Mouse (Mus musculus) midbrain, embryonic 13.5 days (tissue): ENCODE measurements around the gene Gm13128. TPM values are rescaled to one million over a fixed set of nuclear protein-coding genes. Genes with fewer than 3 reads are reported as not detected.
"Not testable (repeated sequence)": the region's sequence is repeated elsewhere in the genome, so short reads cannot be mapped to it uniquely, and the experiment has no call there.

Source experiments
- ATAC-seq: fragments of 200-750 bp; cut with Nextera tagmentation; 2 replicates; pipeline ENCODE4 v1.8.0; 2017; ENCODE audit warnings: mild to moderate bottlenecking, moderate TSS enrichment, moderate library complexity
- H3K27ac ChIP-seq: fragments of 300-500 bp; sonication (generic); 2 replicates; pipeline ENCODE4 v1.5.1; 2015; ENCODE audit warnings: inconsistent platforms, mild to moderate bottlenecking, moderate library complexity
- H3K27me3 ChIP-seq: fragments of 300-500 bp; sonication (generic); 2 replicates; pipeline ENCODE4 v1.6.1; 2015; ENCODE audit warnings: mild to moderate bottlenecking, inconsistent platforms
- H3K36me3 ChIP-seq: fragments of 300-500 bp; sonication (generic); 2 replicates; pipeline ENCODE4 v1.6.1; 2015; ENCODE audit warnings: mild to moderate bottlenecking, inconsistent platforms
- H3K4me1 ChIP-seq: fragments of 300-500 bp; sonication (generic); replicated peaks from 2 replicates; pipeline ENCODE4 v1.6.1; 2015; ENCODE audit warnings: inconsistent platforms
- H3K4me2 ChIP-seq: fragments of 300-500 bp; sonication (generic); replicated peaks from 2 replicates; pipeline ENCODE4 v1.6.1; 2015; ENCODE audit warnings: moderate library complexity, mild to moderate bottlenecking, inconsistent platforms
- H3K4me3 ChIP-seq: fragments of 300-500 bp; sonication (generic); replicated peaks from 2 replicates; pipeline ENCODE4 v1.5.1; 2015; ENCODE audit warnings: mild to moderate bottlenecking, inconsistent platforms
- H3K9ac ChIP-seq: fragments of 300-500 bp; sonication (generic); replicated peaks from 2 replicates; pipeline ENCODE4 v1.6.1; 2015; ENCODE audit warnings: mild to moderate bottlenecking, inconsistent platforms
- H3K9me3 ChIP-seq: fragments of 300-500 bp; sonication (generic); 2 replicates; pipeline ENCODE4 v1.6.1; 2016; ENCODE audit warnings: mild to moderate bottlenecking, inconsistent platforms
- WGBS: fragments of 180-500 bp; shearing (Covaris S2); methylation state at CpG from one replicate; pipeline ENCODE4 v1.1.7; 2015; 5-methylcytosine and 5-hydroxymethylcytosine counted together
- polyA plus RNA-seq: library from polyadenylated mRNA; unstranded; fragments of >200 nt; fragmentation: Nextera tagmentation; extraction: Ambion mirVana; gene quantifications from 2 replicates; pipeline ENCODE4 v1.2.1, GENCODE M21; 2015

Gene Gm13128
- polyA plus RNA-seq, result not detected in 2 replicates

DNA sequence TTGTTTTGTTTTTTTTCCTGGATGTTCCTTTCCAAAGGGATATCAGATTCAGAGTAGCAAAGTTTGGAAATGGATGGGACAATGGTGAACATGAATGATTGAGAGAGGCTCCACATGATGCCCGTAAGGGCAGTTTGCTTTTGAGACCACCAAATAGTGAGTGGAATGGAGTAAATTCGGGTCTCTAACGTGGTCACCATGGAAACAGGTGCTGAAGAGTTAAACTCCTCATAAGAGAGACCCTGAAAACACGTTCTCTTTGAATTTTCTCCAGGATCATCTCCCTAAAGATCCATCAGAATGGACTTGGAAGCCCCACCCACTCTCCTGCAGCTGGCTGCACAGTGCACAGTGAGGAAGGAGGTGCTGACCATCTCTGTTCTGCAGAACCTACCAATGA lies at the start of gene Gm13128:
TSS of gene Gm13128 (plus strand) at position 301 of the 400 bp plus-strand sequence.
- not testable (repeated sequence) for H3K9me3 ChIP-seq, H3K4me1 ChIP-seq, H3K4me3 ChIP-seq, H3K27ac ChIP-seq, H3K4me2 ChIP-seq, H3K36me3 ChIP-seq, H3K27me3 ChIP-seq, ATAC-seq, H3K9ac ChIP-seq
- WGBS, result 53% methylated on average over 4 of the region's 4 CpGs

DNA sequence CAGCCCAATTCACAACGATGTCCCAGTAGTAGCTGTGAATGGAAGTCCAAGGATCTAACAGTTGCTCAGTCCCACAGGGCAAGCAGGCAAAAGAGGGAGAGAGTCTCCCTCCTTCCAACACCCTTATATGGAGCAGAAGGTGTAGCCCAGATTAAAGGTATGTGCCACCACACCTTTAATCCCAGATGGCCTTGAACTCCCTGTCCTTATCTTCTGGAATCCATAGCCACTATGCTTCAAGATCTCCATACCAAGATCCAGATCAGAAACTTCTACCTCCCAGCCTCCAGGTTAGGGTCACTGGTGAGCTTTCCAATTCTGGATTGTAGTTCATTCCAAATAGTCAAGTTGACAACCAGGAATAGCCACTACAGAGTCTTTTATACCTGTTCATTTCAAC lies 49.7 kb upstream of the Gm13128 start, which contains the start of gene Pramel5:
TSS of gene Pramel5 (minus strand) at position 101 of the 400 bp plus-strand sequence.
- H3K36me3 ChIP-seq, H3K9ac ChIP-seq, ATAC-seq, H3K9me3 ChIP-seq, H3K27me3 ChIP-seq, H3K4me3 ChIP-seq, H3K27ac ChIP-seq, H3K4me2 ChIP-seq, H3K4me1 ChIP-seq: not testable (repeated sequence)
- WGBS, result 88% methylated on average over 1 of the region's 1 CpGs

DNA sequence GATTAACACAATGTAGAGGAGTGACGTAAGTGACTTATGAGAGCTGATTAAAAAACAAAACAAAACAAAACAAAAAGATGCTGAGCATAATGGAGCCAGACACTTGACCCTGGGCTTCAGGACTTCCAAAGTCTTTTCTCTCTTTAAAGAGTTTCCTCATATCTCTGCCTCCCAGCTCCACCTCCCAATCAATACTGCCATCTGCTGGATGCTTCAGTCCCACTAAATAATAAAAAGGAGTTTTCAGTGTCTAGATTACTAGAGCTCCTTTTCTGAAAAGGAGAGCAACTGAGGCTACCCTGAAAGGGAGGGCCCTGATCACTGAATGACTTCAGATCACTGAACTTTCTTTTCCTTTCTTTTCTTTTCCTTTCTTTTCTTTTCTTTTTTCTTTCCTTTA lies 30.6 kb upstream of the Gm13128 start:
- ATAC-seq, H3K4me1 ChIP-seq, H3K27ac ChIP-seq, H3K36me3 ChIP-seq, H3K4me2 ChIP-seq, H3K9me3 ChIP-seq, H3K9ac ChIP-seq, H3K4me3 ChIP-seq, H3K27me3 ChIP-seq: not testable (repeated sequence)
- 58% methylated on average over 1 of the region's 1 CpGs for WGBS

DNA sequence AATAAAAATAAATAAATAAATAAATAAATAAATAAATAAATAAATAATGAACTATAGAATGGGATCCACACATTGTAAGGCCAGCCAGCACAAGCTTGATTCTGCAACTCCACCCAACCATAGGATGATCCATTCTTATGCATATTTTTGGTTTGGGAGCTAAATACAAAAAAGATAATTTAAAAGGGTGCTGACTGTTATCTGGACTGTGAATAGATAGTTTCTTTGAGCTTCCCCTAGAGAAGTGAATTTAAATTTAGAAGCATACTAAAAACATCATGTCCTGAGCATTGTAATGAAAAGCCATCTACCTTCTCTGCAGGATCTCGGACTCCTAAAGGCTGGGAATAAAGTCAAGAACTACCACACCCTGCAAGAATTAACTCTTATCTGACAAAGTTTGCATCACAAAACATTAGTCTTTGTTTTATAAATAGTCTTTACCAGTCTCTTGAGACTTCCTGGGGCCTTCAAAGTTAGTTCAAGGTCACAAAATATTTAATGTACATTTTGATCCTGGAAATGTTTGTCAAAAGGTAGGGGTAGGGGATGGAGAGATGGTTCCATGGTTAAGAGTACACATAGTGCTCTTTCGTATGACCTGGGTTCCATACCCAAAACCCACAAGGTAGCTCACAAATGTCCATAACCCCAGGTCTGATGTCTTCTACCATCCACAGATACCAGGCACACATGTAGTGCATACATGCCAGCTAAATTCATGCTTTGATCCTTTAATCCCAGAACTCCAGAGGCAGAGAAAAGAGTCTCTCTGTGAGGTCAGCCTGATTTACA lies 17.2 kb upstream of the Gm13128 start:
- WGBS, result 78% methylated on average over 2 of the region's 2 CpGs
- not testable (repeated sequence) for H3K27ac ChIP-seq, H3K9me3 ChIP-seq, H3K9ac ChIP-seq, H3K36me3 ChIP-seq, H3K27me3 ChIP-seq, ATAC-seq, H3K4me3 ChIP-seq, H3K4me2 ChIP-seq, H3K4me1 ChIP-seq

DNA sequence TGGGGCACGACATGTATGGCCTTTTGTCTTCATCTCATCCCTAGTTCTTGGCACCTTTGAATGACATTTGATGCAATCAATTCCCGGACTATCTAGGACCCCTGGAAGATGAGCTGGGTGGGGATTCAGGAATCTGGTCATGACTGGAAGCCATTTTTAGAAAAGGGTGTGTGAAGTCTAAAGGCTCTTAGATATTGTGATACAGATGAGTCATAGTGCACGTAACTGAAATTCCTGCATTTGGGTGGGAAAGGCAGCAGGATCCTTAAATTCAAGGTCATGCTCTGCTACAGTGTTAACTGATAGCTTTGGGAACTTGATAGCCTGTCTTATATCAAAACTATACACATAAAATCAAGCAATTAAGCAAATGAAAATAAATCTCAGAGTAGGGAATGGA lies 5.8 kb downstream of the Gm13128 start:
- H3K9ac ChIP-seq, H3K4me2 ChIP-seq, H3K4me1 ChIP-seq, ATAC-seq, H3K27ac ChIP-seq, H3K9me3 ChIP-seq, H3K27me3 ChIP-seq, H3K36me3 ChIP-seq, H3K4me3 ChIP-seq: not testable (repeated sequence)
- 90% methylated on average over 3 of the region's 3 CpGs for WGBS

DNA sequence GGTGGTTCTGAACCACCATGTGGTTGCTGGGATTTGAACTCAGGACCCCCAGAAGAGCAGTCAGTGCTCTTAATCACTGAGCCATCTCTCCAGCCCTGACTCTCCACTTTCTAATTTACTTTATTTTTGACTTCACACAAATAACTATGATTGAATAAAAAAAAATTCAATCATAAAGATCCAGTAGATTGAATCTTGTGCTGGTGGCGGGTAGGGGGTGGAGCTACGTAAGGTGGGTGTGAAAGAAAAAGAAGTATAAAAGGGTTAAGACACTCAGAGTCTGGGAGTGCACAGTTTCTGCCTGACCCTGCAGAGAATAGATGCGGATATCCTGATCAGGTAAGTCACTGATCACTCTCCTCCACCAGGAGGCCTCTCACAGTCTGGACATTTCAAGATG lies 27.6 kb downstream of the Gm13128 start, which contains the start of gene Gm13119:
TSS of gene Gm13119 (plus strand) at position 301 of the 400 bp plus-strand sequence.
- not testable (repeated sequence) for H3K4me1 ChIP-seq, H3K4me3 ChIP-seq, H3K27ac ChIP-seq, H3K4me2 ChIP-seq, H3K9ac ChIP-seq, ATAC-seq, H3K36me3 ChIP-seq, H3K27me3 ChIP-seq
- 89% methylated on average over 3 of the region's 3 CpGs for WGBS
- H3K9me3 ChIP-seq, result peaks cover 12% of the 10 kb centered on the region

DNA sequence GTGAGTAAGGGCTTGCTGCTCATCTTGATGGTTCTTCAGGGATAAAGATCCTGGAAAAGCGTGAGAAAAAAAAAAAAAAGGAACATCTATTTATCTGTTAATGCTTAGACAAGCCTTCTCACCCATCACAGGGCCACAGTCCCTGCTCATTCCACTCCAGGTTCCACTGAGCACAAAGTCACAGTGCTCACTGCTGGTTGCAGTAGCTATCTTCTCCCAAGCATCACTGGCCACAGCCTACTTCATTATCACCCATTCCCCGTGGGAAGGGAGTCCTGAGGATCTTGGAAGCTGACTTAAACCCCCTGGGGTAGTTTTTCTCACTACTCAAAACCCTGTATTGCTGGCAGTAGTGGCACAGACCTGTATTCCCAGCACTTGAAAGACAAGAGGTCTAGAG lies 47.9 kb downstream of the Gm13128 start, which contains the start of gene Pramef20:
TSS of gene Pramef20 (minus strand) at position 23 of the 400 bp plus-strand sequence.
- WGBS, result 57% methylated on average over 2 of the region's 2 CpGs
- Histone ChIP-seq H3K27me3 (no peaks in the 10 kb centered on the region), H3K4me2 (no peak within 1 kb of the TSS), H3K27ac (no peak within 1 kb of the TSS), H3K9ac (no peak within 1 kb of the TSS), H3K9me3 (peaks cover 42% of the 10 kb centered on the region), H3K4me3 (no peak within 1 kb of the TSS), H3K4me1 (no peaks in the 10 kb centered on the region), H3K36me3 (no peaks in the 10 kb centered on the region)
- no peak for ATAC-seq

Other genes with a start within 250 kb of the Gm13128 start
- not detected in 2 replicates for gene Gm13102, start 223.8 kb upstream of the Gm13128 start, polyA plus RNA-seq
- gene Oog3, start 167.6 kb upstream of the Gm13128 start, polyA plus RNA-seq, result not detected in 2 replicates
- gene Oog2, start 139.5 kb upstream of the Gm13128 start, polyA plus RNA-seq, result not detected in 2 replicates
- gene C87977, start 116.9 kb upstream of the Gm13128 start, polyA plus RNA-seq, result not detected in 2 replicates
- not detected in 2 replicates for gene Pramel5, start 49.8 kb upstream of the Gm13128 start, polyA plus RNA-seq
- not detected in 2 replicates for gene Gm13119, start 27.7 kb downstream of the Gm13128 start, polyA plus RNA-seq
- not detected in 2 replicates for gene Pramef20, start 47.7 kb downstream of the Gm13128 start, polyA plus RNA-seq
- gene Pramef12, start 78.2 kb downstream of the Gm13128 start, polyA plus RNA-seq, result 0.09 TPM in 1 of 2 replicates, not detected in the other
- not detected in 2 replicates for gene 1700012P22Rik, start 108.5 kb downstream of the Gm13128 start, polyA plus RNA-seq
- not detected in 2 replicates for gene Gm9944, start 123.1 kb downstream of the Gm13128 start, polyA plus RNA-seq
- not detected in 2 replicates for gene Aadacl3, start 133.5 kb downstream of the Gm13128 start, polyA plus RNA-seq
- not detected in 2 replicates for gene 9430007A20Rik, start 189.6 kb downstream of the Gm13128 start, polyA plus RNA-seq
- not detected in 2 replicates for gene Gm13124, start 234.9 kb downstream of the Gm13128 start, polyA plus RNA-seq